Mouse (Mus musculus): ENCODE results near the gene Lingo4. TPM values are rescaled to one million over a fixed set of nuclear protein-coding genes. Genes with fewer than 3 reads are reported as not detected.

Gene Lingo4
- not detected for total RNA-seq (2023)

DNA sequence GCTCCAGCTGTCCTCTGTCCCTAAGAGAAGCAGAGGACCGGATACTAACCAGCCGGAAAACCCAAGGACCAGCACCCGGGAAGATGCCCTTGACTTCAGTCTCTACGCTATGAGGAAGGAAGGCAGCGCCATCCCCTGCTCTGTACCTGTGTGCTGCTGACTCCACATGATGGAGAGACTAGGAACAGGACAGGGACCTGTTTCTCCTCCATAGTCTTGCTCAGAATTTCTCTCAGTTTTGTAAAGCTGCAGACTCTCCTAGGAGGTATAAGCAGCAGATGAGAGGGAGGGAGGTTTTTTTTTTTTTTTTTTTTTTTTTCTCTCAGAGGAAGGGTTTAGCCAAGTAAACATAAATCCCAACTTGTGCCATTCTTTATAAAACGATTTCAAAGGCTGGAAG lies at the start of gene Lingo4:
Gene Lingo4, plus strand, starts transcription at position 301 of the 400 bp plus-strand sequence.

DNA sequence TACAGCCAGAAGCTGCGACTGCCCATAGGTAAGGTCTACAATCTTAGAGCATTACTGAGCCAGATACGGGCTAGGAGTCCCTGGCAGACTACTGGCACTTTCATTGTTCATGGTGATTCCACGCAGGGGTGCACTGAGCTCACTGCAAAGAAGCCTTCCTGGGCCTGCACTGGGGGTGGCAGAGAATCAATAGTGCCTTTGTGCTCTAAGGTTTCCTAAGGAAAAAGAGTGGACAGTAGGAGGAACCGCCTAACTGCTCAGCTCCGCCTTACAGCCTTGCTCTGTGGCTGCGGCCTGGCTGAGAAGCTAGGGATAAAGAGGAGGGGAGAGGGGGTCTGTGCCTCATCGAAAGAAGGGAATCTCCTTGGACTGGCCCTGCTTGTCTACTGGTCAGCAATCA lies 36.2 kb upstream of the Lingo4 start, which contains the start of gene C2cd4d:
Gene C2cd4d, plus strand, starts transcription at position 301 of the 400 bp plus-strand sequence.

DNA sequence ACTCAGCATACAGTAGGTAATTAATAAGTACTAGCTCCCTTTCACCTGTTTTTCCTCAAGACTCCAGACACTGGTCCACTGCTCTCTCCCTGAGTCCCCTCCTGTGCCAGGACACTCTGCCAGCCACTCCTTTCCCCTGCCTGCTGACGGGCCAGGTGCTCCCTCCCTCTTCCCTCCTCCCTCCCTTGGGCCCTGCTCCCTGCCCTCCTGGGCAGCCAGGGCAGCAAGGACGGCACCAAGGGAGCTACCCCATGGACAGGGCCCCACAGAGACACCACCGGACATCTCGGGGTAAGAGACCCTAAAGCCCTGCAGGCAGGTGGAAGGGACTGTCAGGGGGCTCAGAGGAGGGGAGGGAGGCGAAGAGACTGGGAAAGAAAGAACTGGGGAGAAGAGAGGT lies 25.7 kb upstream of the Lingo4 start, which contains the start of gene Rorc:
Gene Rorc, plus strand, starts transcription at position 154 of the 400 bp plus-strand sequence.

DNA sequence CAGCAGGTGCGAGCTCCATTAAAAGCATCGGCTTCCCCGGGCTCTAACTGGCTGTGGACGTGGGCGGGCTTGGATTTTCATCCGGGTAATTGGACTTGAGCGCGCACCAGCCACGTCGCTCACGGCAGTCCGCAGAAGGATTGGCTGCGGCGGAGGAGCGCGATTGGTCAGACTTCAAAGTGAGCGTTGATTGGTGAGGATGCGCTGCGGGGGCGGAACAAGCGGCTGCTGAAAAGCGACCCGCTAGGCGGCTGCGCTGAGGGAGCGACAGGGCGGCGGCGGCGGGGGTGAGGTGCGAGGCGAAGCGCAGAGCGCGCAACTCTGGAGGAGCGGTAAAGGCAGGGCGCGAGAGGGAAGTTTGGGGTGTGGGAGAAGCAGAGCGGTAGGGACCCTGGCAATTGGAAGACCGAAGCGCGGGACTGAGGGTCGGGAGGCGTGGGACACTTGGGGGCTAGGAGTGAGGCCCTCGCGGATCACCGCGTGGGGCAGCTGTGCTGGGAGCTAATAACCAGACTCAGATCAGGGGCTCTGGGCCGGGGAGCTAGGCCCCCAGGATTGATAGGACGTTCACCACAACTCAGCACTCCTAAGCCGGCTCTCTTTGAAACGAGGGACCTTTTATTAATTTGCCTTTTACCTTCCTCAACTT lies 14.8 kb downstream of the Lingo4 start, which contains the start of gene Tdrkh:
Gene Tdrkh, plus strand, starts transcription at position 243 of the 649 bp plus-strand sequence.

DNA sequence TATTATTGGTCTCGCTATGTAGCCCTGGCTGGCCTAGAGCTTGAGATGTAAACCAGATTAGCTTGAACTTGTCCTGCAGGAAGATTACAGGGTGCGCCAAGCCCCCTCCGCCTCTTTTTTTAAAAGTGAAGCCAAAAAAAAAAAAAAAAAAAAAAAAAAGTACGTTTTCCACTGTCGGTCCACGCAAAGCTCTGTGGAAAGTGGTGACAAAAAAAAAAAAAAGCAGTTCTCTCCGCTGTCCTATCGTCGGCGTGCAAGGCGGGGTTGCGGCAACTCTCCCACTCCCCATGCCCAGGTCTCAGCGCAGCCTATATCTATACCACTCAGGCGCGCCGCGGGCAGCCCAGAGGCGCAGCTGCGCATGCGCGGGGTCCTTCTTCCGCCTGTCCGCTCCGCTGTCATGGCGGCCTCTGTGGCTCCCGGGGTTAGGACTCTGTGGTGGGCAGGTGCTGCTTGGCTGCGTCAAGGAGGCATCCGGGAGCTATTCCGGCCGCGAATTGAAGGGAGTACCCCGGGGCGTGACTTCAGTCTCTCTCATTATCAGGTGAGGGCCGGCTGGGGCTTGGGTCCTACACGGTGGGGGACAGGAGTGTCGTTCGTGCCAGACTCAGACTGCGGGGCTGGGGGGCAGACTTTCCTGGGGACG lies 44.8 kb downstream of the Lingo4 start, which contains the start of gene Mrpl9:
Gene Mrpl9, plus strand, starts transcription at position 368 of the 646 bp plus-strand sequence.

DNA sequence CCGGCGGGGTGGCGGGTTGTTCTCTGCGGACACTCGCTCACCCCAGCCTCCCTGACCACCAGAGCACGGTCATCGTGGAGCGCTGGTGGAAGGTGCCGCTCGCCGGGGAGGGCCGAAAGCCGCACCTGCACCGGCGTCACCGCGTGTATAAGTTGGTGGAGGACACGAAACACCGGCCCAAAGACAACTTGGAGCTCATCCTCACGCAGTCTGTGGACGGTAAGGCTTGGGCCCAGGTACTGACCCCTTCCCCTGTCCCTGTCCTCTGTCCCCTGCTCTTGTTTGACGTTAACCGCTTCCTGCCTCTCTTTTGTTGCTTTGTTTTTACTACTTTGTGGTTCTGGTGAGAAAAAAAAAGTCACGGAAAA lies 45.3 kb downstream of the Lingo4 start, which contains the start of gene Oaz3:
Gene Oaz3, minus strand, starts transcription at position 319 of the 368 bp plus-strand sequence.

Other genes with a start within 250 kb of the Lingo4 start
- gene Gm10696, start 220.3 kb upstream of the Lingo4 start, total RNA-seq (2023), result not detected
- gene Gm5286, start 201.8 kb upstream of the Lingo4 start, total RNA-seq (2023), result not detected
- gene Gm4778, start 134.5 kb upstream of the Lingo4 start, total RNA-seq (2023), result not detected
- 3.4 TPM for gene Them4, start 88.4 kb upstream of the Lingo4 start, total RNA-seq (2023)
- gene Them5, start 56.4 kb upstream of the Lingo4 start, total RNA-seq (2023), result not detected
- gene C2cd4d, start 36.1 kb upstream of the Lingo4 start, total RNA-seq (2023), result not detected
- 0.50 TPM for gene Rorc, start 25.7 kb upstream of the Lingo4 start, total RNA-seq (2023)
- 4.4 TPM for gene Tdrkh, start 14.8 kb downstream of the Lingo4 start, total RNA-seq (2023)
- gene Mrpl9, start 44.8 kb downstream of the Lingo4 start, total RNA-seq (2023), result 65.7 TPM
- gene Oaz3, start 45.4 kb downstream of the Lingo4 start, total RNA-seq (2023), result not detected
- gene Celf3, start 79.8 kb downstream of the Lingo4 start, total RNA-seq (2023), result not detected
- 1.7 TPM for gene Riiad1, start 81.8 kb downstream of the Lingo4 start, total RNA-seq (2023)
- 32.2 TPM for gene Snx27, start 184.2 kb downstream of the Lingo4 start, total RNA-seq (2023)
- not detected for gene Gm10972, start 244.6 kb downstream of the Lingo4 start, total RNA-seq (2023)